Mouse (Mus musculus) olfactory bulb, adult 2 months (tissue): ENCODE measurements at regions not wholly inside any gene's neighbourhood (a gene's known extent, or its start where the extent isn't known, plus 50 kb on each side); places are given as distances from the start of the nearest gene placed in this dataset.

Experiments used
- CTCF ChIP-seq: fragments of 200-500 bp; IDR thresholded peaks from 2 replicates; pipeline ENCODE4 v1.5.1; 2012; ENCODE audit warnings: low read depth, mild to moderate bottlenecking, low read length, moderate library complexity; ENCODE audit not compliant: insufficient read depth
- POLR2A ChIP-seq: fragments of 200-500 bp; IDR thresholded peaks from 2 replicates; pipeline ENCODE4 v1.6.1; 2012; ENCODE audit warnings: mild to moderate bottlenecking, low read depth, low read length, moderate library complexity; ENCODE audit not compliant: insufficient read depth

- TF ChIP-seq CTCF (no peak), POLR2A (no peak)
These were observed 327.9 kb downstream of the Etnk1 start for GRCm38 (mm10) chr6:143494886-143495285.
